Mouse (Mus musculus) stomach, embryonic 16.5 days (tissue): ENCODE data around the gene Rap1gap. TPM values are rescaled to one million over a fixed set of nuclear protein-coding genes. Genes with fewer than 3 reads are reported as not detected.

Experiments
- ATAC-seq: fragments of 200-750 bp; cut with Nextera tagmentation; 2 replicates; pipeline ENCODE4 v1.8.0; 2017; ENCODE audit warnings: moderate number of reproducible peaks, moderate TSS enrichment; ENCODE audit not compliant: insufficient read depth, low FRiP score
- H3K27ac ChIP-seq: fragments of 300-500 bp; sonication (generic); 2 replicates; pipeline ENCODE4 v1.5.1; 2014; ENCODE audit warnings: low read length
- H3K27me3 ChIP-seq: fragments of 300-500 bp; sonication (generic); 2 replicates; pipeline ENCODE4 v1.6.1; 2014; ENCODE audit warnings: low read length, control low read depth, mixed read lengths; ENCODE audit not compliant: control insufficient read depth, insufficient read depth
- H3K36me3 ChIP-seq: fragments of 300-500 bp; sonication (generic); 2 replicates; pipeline ENCODE4 v1.6.1; 2014; ENCODE audit warnings: low read length; ENCODE audit not compliant: control insufficient read depth, insufficient read depth
- H3K4me1 ChIP-seq: fragments of 300-500 bp; sonication (generic); 2 replicates; pipeline ENCODE4 v1.6.1; 2014; ENCODE audit warnings: low read length, control low read depth, mixed read lengths; ENCODE audit not compliant: control insufficient read depth, insufficient read depth
- H3K4me2 ChIP-seq: fragments of 300-500 bp; sonication (generic); 2 replicates; pipeline ENCODE4 v1.6.1; 2014; ENCODE audit warnings: low read depth, low read length, mixed read lengths
- H3K4me3 ChIP-seq: fragments of 300-500 bp; sonication (generic); replicated peaks from 2 replicates; pipeline ENCODE4 v1.5.1; 2014; ENCODE audit warnings: mild to moderate bottlenecking, low read length
- H3K9ac ChIP-seq: fragments of 300-500 bp; sonication (generic); 2 replicates; pipeline ENCODE4 v1.6.1; 2014; ENCODE audit warnings: low read length
- H3K9me3 ChIP-seq: fragments of 300-500 bp; sonication (generic); replicated peaks from 2 replicates; pipeline ENCODE4 v1.6.1; 2016; ENCODE audit warnings: low read length, control low read depth; ENCODE audit not compliant: control insufficient read depth
- WGBS: fragments of 180-500 bp; shearing (Covaris S2); extraction: QIAGEN DNeasy Blood & Tissue Kit; methylation state at CpG from one replicate; pipeline ENCODE4 v1.1.7; 2014; 5-methylcytosine and 5-hydroxymethylcytosine counted together
- polyA plus RNA-seq: library from polyadenylated mRNA; unstranded; fragments of >200 nt; fragmentation: Nextera tagmentation; extraction: Ambion mirVana; gene quantifications from 2 replicates; pipeline ENCODE4 v1.2.1, GENCODE M21; 2015

Gene Rap1gap
- 58.1 and 64.6 TPM in 2 replicates for polyA plus RNA-seq

GRCm38 (mm10) chr4:137664433-137664979 lies at the start of gene Rap1gap:
Rap1gap (plus strand) TSS chr4:137664726.
- peak; percentile 28; the same call in 1 of the 2 replicates for ATAC-seq
- H3K27ac ChIP-seq = no peak within 1 kb of the TSS
- H3K4me2 ChIP-seq = peak within 1 kb of the TSS; percentile 97
- H3K9me3 ChIP-seq = no peaks in the 10 kb centered on the region
- no peaks in the 10 kb centered on the region for H3K36me3 ChIP-seq
- under 1% methylated on average over 44 of the region's 44 CpGs for WGBS
- H3K4me3 ChIP-seq = peak within 1 kb of the TSS; percentile 57
- H3K4me1 ChIP-seq = peaks cover 5% of the 10 kb centered on the region; the same call in 1 of the 2 replicates
- H3K27me3 ChIP-seq = peaks cover 5% of the 10 kb centered on the region; the same call in 1 of the 2 replicates
- peak within 1 kb of the TSS; percentile 74 for H3K9ac ChIP-seq

DNA sequence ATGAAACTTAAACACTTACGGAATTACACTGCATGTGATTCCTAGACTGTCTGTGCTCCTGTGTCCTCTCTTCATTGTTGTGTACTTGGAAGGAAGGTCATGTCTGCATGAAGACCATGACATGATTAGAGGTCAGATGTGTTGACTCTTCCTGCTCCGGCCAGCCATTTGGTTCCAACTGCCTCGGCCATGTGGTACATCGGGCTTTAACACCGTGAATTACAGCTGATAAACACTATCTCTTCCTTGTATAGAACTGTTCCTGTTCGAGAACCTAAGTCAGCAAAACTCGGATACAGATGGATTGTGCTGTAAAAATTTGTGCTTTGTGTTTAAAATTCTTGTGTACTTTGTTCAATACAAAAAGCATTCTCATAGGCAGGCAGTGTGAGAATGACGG lies 41.7 kb upstream of the Rap1gap start:
- Histone ChIP-seq H3K27me3 (no peaks in the 10 kb centered on the region), H3K36me3 (peaks cover 29% of the 10 kb centered on the region), H3K27ac (no peak overlapping the region), H3K4me2 (no peak overlapping the region), H3K4me1 (no peaks in the 10 kb centered on the region), H3K9me3 (no peaks in the 10 kb centered on the region), H3K4me3 (no peak overlapping the region), H3K9ac (no peak overlapping the region)
- WGBS = 90% methylated on average over 8 of the region's 8 CpGs
- ATAC-seq = no peak

DNA sequence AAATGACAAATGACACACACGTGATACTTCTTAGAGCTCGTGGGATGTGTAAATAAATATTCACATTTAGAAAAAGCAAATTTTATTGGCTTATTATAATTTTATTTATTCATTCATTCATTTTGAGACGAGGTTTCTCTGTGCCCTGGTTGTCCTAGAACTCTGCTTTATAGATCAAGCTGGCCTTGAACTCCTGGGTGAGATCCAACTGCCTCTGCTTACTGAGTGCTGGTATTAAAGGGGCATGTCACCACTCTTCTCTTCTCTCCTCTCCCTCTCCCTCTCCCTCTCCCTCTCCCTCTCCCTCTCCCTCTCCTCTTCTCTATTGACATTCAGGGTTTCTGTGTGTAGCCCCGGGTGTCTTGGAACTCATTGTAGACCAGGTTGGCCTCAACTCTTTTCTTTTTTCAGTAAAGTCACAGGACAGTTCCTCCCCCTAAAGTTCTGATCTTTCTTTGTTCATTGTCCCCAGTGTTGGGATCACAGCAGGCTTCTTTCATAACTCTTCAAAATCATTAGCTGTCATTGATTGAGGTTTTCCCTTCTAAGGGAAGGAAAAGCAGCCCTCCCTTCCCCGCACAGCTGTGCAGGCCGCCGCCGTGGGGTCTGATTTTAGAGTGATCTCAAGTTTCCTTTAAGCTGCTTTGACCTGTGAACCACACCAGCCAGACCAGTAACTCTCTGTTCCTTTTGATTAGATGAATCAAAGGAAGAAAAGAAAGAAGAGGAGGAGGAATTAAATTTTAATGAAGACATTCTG lies 36.9 kb upstream of the Rap1gap start:
- 61% methylated on average over 8 of the region's 8 CpGs for WGBS
- H3K4me2 ChIP-seq = no peak overlapping the region
- no peak overlapping the region for H3K27ac ChIP-seq
- H3K36me3 ChIP-seq = peaks cover 25% of the 10 kb centered on the region
- no peaks in the 10 kb centered on the region for H3K27me3 ChIP-seq
- H3K4me3 ChIP-seq = no peak overlapping the region
- H3K9me3 ChIP-seq = no peaks in the 10 kb centered on the region
- H3K4me1 ChIP-seq = no peaks in the 10 kb centered on the region
- H3K9ac ChIP-seq = no peak overlapping the region
- no peak for ATAC-seq

DNA sequence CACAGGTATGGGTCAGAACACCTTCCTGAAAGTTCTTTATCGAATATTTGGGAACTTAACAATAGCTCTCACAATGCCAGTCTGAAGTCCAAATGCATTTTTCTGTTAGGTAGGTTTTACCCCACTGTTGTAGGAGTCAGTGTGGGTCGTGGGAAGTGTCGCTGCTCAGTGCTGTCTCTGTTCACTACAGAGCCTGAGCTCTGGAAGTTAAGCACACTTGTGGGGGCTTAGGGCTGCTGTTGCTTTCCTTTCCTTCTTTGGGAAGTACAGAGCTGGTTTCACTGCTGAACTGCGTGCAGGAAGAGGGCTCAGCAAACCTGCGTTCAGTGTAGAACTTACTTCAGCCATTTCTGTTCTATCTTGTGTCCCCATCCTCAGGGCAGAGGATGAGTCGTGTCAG lies 36.1 kb upstream of the Rap1gap start:
- Histone ChIP-seq H3K4me3 (no peak overlapping the region), H3K4me1 (no peaks in the 10 kb centered on the region), H3K9me3 (no peaks in the 10 kb centered on the region), H3K4me2 (no peak overlapping the region), H3K9ac (no peak overlapping the region), H3K27ac (no peak overlapping the region), H3K27me3 (no peaks in the 10 kb centered on the region), H3K36me3 (peaks cover 22% of the 10 kb centered on the region; the same call in 1 of the 2 replicates)
- 89% methylated on average over 6 of the region's 6 CpGs for WGBS
- ATAC-seq = no peak

DNA sequence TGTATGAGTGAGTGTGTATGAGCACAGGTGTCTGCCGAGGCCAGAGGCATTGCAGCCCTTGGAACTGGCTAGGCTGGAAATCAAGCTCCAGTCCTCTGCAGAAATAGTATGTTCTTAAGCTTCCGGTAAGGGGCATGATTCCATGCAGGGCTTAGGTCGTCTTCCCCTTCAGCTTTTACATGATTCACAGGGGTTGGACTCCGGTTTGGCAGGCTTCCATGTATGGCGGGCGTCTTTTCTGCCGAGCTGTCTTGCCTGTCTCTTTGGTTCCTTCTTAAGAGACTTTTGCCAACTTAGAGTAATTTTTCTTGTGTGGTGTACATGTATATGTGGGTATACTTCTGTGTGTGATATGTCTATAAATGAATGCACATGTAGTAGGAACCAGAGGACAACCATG lies 35.2 kb upstream of the Rap1gap start:
- Histone ChIP-seq H3K4me1 (no peaks in the 10 kb centered on the region), H3K9ac (no peak overlapping the region), H3K36me3 (peaks cover 19% of the 10 kb centered on the region; the same call in 1 of the 2 replicates), H3K9me3 (no peaks in the 10 kb centered on the region), H3K4me2 (no peak overlapping the region), H3K4me3 (no peak overlapping the region), H3K27me3 (no peaks in the 10 kb centered on the region), H3K27ac (no peak overlapping the region)
- ATAC-seq = no peak
- 72% methylated on average over 7 of the region's 7 CpGs for WGBS

GRCm38 (mm10) chr4:137630153-137630552 lies 34.4 kb upstream of the Rap1gap start:
- WGBS = 78% methylated on average over 2 of the region's 2 CpGs
- Histone ChIP-seq H3K4me2 (no peak overlapping the region), H3K9ac (no peak overlapping the region), H3K27ac (no peak overlapping the region), H3K9me3 (no peaks in the 10 kb centered on the region), H3K4me1 (no peaks in the 10 kb centered on the region), H3K36me3 (peaks cover 22% of the 10 kb centered on the region; the same call in 1 of the 2 replicates), H3K4me3 (no peak overlapping the region), H3K27me3 (no peaks in the 10 kb centered on the region)
- ATAC-seq = no peak

GRCm38 (mm10) chr4:137631596-137631995 lies 32.9 kb upstream of the Rap1gap start:
- WGBS = 80% methylated on average over 3 of the region's 3 CpGs
- H3K4me2 ChIP-seq = no peak overlapping the region
- H3K4me3 ChIP-seq = no peak overlapping the region
- H3K36me3 ChIP-seq = 0 out of 2 replicates have a peak, but pooled peaks cover 16% of the 10 kb centered on the region
- no peak for ATAC-seq
- no peak overlapping the region for H3K27ac ChIP-seq
- no peaks in the 10 kb centered on the region for H3K9me3 ChIP-seq
- no peaks in the 10 kb centered on the region for H3K4me1 ChIP-seq
- H3K9ac ChIP-seq = no peak overlapping the region
- H3K27me3 ChIP-seq = no peaks in the 10 kb centered on the region

DNA sequence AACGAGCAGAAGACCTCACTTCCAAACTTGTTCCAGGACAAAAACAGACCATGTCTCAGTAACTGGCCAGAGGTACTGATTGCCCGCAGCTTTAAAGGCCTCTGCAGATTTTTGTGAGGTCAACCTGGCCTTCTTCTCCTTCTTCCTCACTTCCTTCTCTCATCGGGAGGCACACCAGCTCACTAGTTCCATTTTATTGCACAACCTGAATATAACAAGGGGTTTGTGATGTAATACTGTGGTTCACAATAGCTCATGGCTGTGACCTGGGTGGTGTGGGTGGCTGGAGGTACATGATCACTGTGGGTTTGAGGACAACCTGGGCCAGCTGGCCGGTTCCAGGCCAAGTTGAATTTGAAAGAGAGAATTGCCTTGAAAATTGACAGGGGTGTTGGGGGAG lies 31.1 kb upstream of the Rap1gap start:
- WGBS = 84% methylated on average over 4 of the region's 4 CpGs
- H3K36me3 ChIP-seq = peaks cover 15% of the 10 kb centered on the region; the same call in 1 of the 2 replicates

DNA sequence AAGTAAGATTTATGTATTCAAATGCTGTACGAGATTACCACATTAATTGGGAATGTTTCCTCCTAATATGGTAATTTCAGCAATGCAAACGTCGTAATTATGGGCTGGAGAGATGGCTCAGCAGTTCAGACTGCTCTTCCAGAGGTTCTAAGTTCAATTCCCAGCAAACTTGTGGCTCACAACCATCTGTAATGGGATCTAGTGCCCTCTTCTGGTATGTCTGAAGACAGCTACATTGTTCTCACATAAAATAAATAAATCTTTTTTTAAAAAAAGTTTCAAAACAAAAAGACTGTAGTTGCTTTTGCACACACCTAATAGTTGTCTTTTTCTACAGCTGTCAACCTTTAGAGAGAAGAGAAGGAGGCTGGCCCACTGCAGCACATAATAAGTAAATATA lies 27.9 kb upstream of the Rap1gap start:
- H3K9me3 ChIP-seq = no peaks in the 10 kb centered on the region
- peaks cover 4% of the 10 kb centered on the region; the same call in 1 of the 2 replicates for H3K4me1 ChIP-seq
- ATAC-seq = no peak
- no peak overlapping the region for H3K4me3 ChIP-seq
- H3K9ac ChIP-seq = no peak overlapping the region
- H3K36me3 ChIP-seq = peaks cover 27% of the 10 kb centered on the region; the same call in 1 of the 2 replicates
- H3K27ac ChIP-seq = no peak overlapping the region
- WGBS = 83% methylated on average over 3 of the region's 3 CpGs
- no peaks in the 10 kb centered on the region for H3K27me3 ChIP-seq
- H3K4me2 ChIP-seq = no peak overlapping the region

More for the DNA sequence above, 31.1 kb upstream of the Rap1gap start:
- H3K27me3 ChIP-seq = no peaks in the 10 kb centered on the region
- no peak overlapping the region for H3K4me2 ChIP-seq
- no peak overlapping the region for H3K27ac ChIP-seq
- no peak for ATAC-seq
- no peak overlapping the region for H3K4me3 ChIP-seq
- no peaks in the 10 kb centered on the region for H3K4me1 ChIP-seq
- H3K9ac ChIP-seq = no peak overlapping the region
- H3K9me3 ChIP-seq = no peaks in the 10 kb centered on the region
